In the genomic region with DNA sequence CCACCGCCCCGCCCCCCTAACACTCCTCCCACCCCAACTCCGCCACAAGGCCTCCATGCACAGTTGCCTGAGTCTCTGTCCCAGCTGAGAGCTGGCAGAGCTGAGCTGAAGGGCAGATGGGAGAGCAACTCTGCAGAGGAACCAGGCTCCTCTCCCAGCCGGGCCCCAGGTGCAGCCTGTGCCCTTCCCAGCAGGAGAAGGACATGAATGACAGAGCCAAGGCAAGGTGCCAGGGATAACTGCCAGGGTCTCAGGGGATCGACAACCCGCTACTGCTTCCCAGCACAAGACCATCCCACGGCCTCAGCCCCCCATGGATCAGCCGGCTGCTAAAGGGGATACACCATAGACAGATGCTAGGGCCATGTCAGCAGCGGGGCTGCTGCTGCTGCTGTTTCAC, we compare ENCODE assay signal across 10 mouse cellular contexts. TPM values are rescaled to one million over a fixed set of nuclear protein-coding genes. Genes with fewer than 3 reads are reported as not detected.
DNase-seq lines count a peak whose midpoint lies in the region; ATAC-seq lines count a peak whose summit lies in the region.
"Had no signal": no experiment of that assay in that cellular context is flagged by ENCODE, and none has a peak within 500 bp of the region (broad histone marks: within the 10 kb centered on the region; RNA-seq: fewer than 3 reads in every experiment).

No protein-coding gene starts in this region.

- ATAC-seq in hindbrain, embryonic 15.5 days (ENCODE audit: low FRiP score, low read depth), result peak; percentile 82

- 25% methylated on average over 9 of the region's 9 CpGs for WGBS in hindbrain, embryonic 15.5 days

- H3K4me1 ChIP-seq in hindbrain, embryonic 15.5 days (replicated peaks), result peaks cover 11% of the 10 kb centered on the region; the same call in 1 of the 2 replicates

- no peak overlapping the region for H3K4me2 ChIP-seq in hindbrain, embryonic 15.5 days

- peak; percentile 27 for DNase-seq in layer of hippocampus, adult 11-12 months (ENCODE audit: low spot score)
- DNase-seq in layer of hippocampus, adult 9-10 months (ENCODE audit: low spot score), result no peak
- DNase-seq in cerebellum, adult 11-12 months, result peak; percentile 94
- peak; percentile 16 for DNase-seq in mesoderm, embryonic 11.5 days (ENCODE audit: low read depth, low spot score)
- no peak for DNase-seq in c-Kit-positive CD71-positive TER-119-positive erythroid progenitor cells, embryonic 14.5 days (ENCODE audit: low spot score)
- no peak for DNase-seq in gastrocnemius, adult 18-20 months (ENCODE audit: low spot score)
- no peak for DNase-seq in right cerebral cortex, adult 2 months (ENCODE audit: low spot score in 2 of 2)
- DNase-seq: gastrocnemius, postnatal 14 days had no signal

- no peaks in the 10 kb centered on the region for H3K36me3 ChIP-seq in hindbrain, embryonic 15.5 days
- H3K36me3 ChIP-seq: G1E had no signal

- H3K9ac ChIP-seq in hindbrain, embryonic 15.5 days, result no peak overlapping the region

- no peaks in the 10 kb centered on the region for H3K9me3 ChIP-seq in hindbrain, embryonic 15.5 days
- H3K9me3 ChIP-seq: G1E had no signal

- no peak overlapping the region; the same call in 1 of the 2 replicates for H3K27ac ChIP-seq in hindbrain, embryonic 15.5 days (replicated peaks)

- no peak overlapping the region for H3K4me3 ChIP-seq in hindbrain, embryonic 15.5 days

- H3K27me3 ChIP-seq in hindbrain, embryonic 15.5 days, result no peaks in the 10 kb centered on the region

RNA-seq across cellular contexts. Expression of gene Commd7, which starts 39.4 kb away (rescaled TPM):
- polyA plus RNA-seq in hindbrain, embryonic 15.5 days (2015; fragmentation: Nextera tagmentation; extraction: Ambion mirVana), result 89.0 and 89.9 TPM in 2 replicates
- 1 to 10 TPM; 9.6 to 9.7 TPM for total RNA-seq in gastrocnemius, adult 18-20 months (2021)

RNA-seq across cellular contexts. Expression of gene Dnmt3b, which starts 56.1 kb away (rescaled TPM):
- 3.2 and 3.5 TPM in 2 replicates for polyA plus RNA-seq in hindbrain, embryonic 15.5 days (2015; fragmentation: Nextera tagmentation; extraction: Ambion mirVana)
- total RNA-seq in gastrocnemius, adult 18-20 months (2021), result under 1 TPM; 0.34 to 0.90 TPM

Comparison
In these comparisons a context has a peak if more than half of its experiments do, and no peak if none do; other contexts are left out.
1. DNase-seq: peak in layer of hippocampus, adult 11-12 months (single experiment), cerebellum, adult 11-12 months (single experiment) and mesoderm, embryonic 11.5 days (single experiment); none in layer of hippocampus, adult 9-10 months (single experiment), c-Kit-positive CD71-positive TER-119-positive erythroid progenitor cells, embryonic 14.5 days (single experiment), gastrocnemius, adult 18-20 months (single experiment) and right cerebral cortex, adult 2 months (0 of 2).